Mouse (Mus musculus): ENCODE measurements around the gene Mib2. TPM values are rescaled to one million over a fixed set of nuclear protein-coding genes. Genes with fewer than 3 reads are reported as not detected.

Mib2 gene
- total RNA-seq, 2 experiments from 2014 or later, result 91.0 to 105 TPM

GRCm38 (mm10) chr4:155624338-155625291 lies 44.4 kb downstream of the Mib2 start, which contains the start of gene Cdk11b:
TSS of gene Cdk11b (plus strand) at chr4:155624854.
- intact Hi-C loops (cut with DNase I), result no loop called here
- peak; percentile 97 for DNase-seq

DNA sequence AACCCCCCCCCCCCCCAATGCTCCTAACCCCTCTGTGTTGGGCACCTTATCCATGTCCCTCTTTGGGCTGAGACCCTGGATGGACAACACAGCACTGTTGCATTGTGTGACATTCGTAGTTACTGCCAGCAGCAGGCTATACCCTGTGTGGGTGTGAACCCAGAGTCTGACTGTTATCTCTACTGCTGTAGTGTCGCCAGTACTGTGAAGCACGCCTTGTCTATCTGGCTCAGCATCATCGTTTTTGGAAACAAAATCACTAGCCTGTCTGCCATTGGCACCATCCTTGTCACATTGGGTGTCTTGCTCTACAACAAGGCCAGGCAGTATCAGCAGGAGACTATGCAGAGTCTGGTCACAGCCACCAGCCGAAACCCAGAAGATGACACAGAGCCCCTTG lies 50.7 kb downstream of the Mib2 start:
- no peak for DNase-seq
- intact Hi-C loops (cut with DNase I), result no loop called here

DNA sequence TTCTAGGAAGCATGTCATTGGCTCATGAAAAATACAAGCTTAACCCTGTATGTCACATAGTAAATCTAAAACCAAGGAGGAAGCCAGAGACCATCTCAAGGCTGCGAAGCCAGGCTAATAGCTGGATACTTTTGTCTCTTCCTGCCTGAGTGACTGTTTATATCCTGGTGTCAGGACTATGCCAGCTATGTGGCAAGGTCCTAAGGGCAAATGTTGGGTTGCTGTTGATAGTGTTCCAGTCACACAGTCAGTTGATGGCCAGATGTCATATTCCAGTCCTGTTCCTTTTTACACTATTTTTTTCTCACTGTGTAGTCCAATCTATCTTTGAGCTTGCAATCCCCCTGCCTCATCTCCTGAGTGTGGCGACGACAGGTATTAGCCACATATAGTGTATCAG lies 55.7 kb downstream of the Mib2 start:
- no peak for DNase-seq
- intact Hi-C loops (cut with DNase I), result no loop called here

GRCm38 (mm10) chr4:155611860-155612259 lies 57.1 kb downstream of the Mib2 start:
- no peak for DNase-seq
- intact Hi-C loops (cut with DNase I), result no loop called here

DNA sequence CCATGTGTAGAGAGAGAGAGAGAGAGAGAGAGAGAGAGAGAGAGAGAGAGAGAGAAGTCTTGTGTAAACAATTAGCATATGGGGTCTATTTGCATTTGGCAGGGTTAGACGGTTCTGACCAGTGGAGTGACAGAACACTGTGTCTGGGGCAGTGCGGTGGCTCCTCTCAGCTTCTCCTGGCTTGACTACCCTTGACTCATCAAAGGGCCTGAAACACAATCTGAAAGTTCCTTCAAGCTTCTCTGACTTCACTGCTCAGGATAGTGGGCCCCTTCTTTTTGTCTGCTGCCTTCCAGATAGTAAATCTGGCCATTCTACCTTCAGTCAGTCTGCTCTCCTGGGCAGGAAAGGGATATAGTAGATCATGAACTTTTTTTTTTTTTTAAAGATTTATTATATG lies 62.2 kb downstream of the Mib2 start:
- intact Hi-C loops (cut with DNase I), result no loop called here
- DNase-seq, result no peak

DNA sequence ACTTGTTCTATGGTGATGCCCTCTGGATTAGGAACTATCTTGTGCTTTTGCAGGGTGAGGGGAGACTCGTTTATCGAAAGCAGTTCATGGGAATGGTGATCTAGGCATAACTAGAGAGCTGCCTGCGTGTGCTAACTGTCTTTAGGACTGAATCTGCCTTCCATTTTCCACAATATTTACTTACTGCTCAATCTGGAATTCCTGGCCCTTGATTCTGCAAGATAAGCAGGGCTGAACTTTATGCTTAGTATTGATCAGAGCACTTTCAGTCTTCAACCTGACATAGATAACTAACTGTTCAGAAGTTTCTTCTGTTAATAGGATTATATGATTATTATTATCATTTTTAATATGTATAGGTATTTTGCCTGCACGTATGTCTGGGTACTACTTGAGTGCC lies 63.9 kb downstream of the Mib2 start:
- no peak for DNase-seq
- intact Hi-C loops (cut with DNase I), result no loop called here

Other genes starting within 250 kb of the Mib2 start
- not detected for gene Tmem52, start 200.1 kb downstream of the Mib2 start, total RNA-seq (2021)
- gene Gnb1, start 177.8 kb downstream of the Mib2 start, total RNA-seq (2021), result 1,000 to 10,000 TPM; 1,273 to 1,305 TPM
- gene Nadk, start 106.8 kb downstream of the Mib2 start, total RNA-seq (2021), result 10 to 100 TPM; 58.8 to 59.5 TPM
- 10 to 100 TPM; 39.1 to 40.6 TPM for gene Slc35e2, start 67.8 kb downstream of the Mib2 start, total RNA-seq (2021)
- 10 to 100 TPM; 55.5 to 60.6 TPM for gene Cdk11b, start 44.3 kb downstream of the Mib2 start, total RNA-seq (2021)
- gene Gm10563, start 23.8 kb downstream of the Mib2 start, total RNA-seq (2021), result not detected
- 1 to 10 TPM; 3.9 to 4.8 TPM for gene Mmp23, start 15.8 kb downstream of the Mib2 start, total RNA-seq (2021)
- gene Fndc10, start 25.1 kb upstream of the Mib2 start, total RNA-seq (2021), result 10 to 100 TPM; 20.3 to 22.0 TPM
- gene Ssu72, start 35.6 kb upstream of the Mib2 start, total RNA-seq (2021), result 10 to 100 TPM; 82.1 to 83.7 TPM
- 10 to 100 TPM; 41.0 to 44.8 TPM for gene Tmem240, start 65.6 kb upstream of the Mib2 start, total RNA-seq (2021)
- 10 to 100 TPM; 64.8 to 69.8 TPM for gene Atad3a, start 91.9 kb upstream of the Mib2 start, total RNA-seq (2021)
- gene Vwa1, start 105.5 kb upstream of the Mib2 start, total RNA-seq (2021), result 10 to 100 TPM; 15.6 to 16.4 TPM
- 1 to 10 TPM; 1.3 TPM for gene Tmem88b, start 116.7 kb upstream of the Mib2 start, total RNA-seq (2021)
- not detected for gene Ankrd65, start 121.2 kb upstream of the Mib2 start, total RNA-seq (2021)
- 100 to 1,000 TPM; 102 to 104 TPM for gene Mrpl20, start 133.7 kb upstream of the Mib2 start, total RNA-seq (2021)
- gene Ccnl2, start 143.3 kb upstream of the Mib2 start, total RNA-seq (2021), result 10 to 100 TPM; 84.1 to 85.0 TPM
- 10 to 100 TPM; 59.7 to 62.7 TPM for gene Aurkaip1, start 162.1 kb upstream of the Mib2 start, total RNA-seq (2021)
- 10 to 100 TPM; 15.0 to 15.1 TPM for gene Mxra8, start 170.5 kb upstream of the Mib2 start, total RNA-seq (2021)
- 10 to 100 TPM; 82.5 to 88.2 TPM for gene Dvl1, start 178.2 kb upstream of the Mib2 start, total RNA-seq (2021)
- gene Tas1r3, start 194.2 kb upstream of the Mib2 start, total RNA-seq (2021), result under 1 TPM; 0.28 to 0.32 TPM
- 10 to 100 TPM; 26.6 to 27.5 TPM for gene Cptp, start 200.2 kb upstream of the Mib2 start, total RNA-seq (2021)
- 10 to 100 TPM; 44.1 to 54.7 TPM for gene Ints11, start 200.3 kb upstream of the Mib2 start, total RNA-seq (2021)
- 10 to 100 TPM; 62.3 to 68.1 TPM for gene Pusl1, start 222.6 kb upstream of the Mib2 start, total RNA-seq (2021)
- gene Acap3, start 222.6 kb upstream of the Mib2 start, total RNA-seq (2021), result 100 to 1,000 TPM; 164 to 168 TPM

Data from left cerebral cortex, postnatal 4 days (tissue).